Mouse (Mus musculus): Measurements from ENCODE around the gene Gzmb.

DNA sequence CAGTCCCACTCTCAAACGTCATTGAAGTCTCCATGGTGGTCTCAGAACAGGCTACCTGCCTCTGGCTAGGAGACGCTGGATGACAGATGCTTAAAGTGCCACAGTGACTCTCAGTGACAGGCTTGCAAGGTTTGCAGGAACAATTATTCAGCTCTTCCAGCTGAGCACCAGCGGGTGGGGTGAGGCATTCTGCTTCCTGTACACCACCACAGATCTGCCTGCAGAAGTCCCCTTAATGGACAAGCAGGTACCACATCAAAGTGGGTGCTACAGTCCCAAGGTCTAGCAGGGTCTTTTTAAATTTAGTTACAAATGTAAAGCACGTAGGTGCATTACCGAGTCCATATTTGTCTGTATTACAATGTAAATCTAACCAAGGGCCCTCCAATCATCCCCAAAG, 25.7 kb upstream of the Gzmb start:
- TF ChIP-seq POLR2A (IDR thresholded peaks at IDR 0.05; ENCODE audit: control insufficient read depth, low read depth, low read length) = no peak
- TF ChIP-seq CTCF (IDR thresholded peaks at IDR 0.05; ENCODE audit: control insufficient read depth, insufficient read depth, insufficient replicate concordance, low read depth, low read length) = no peak
